Mouse (Mus musculus) bone marrow macrophage, adult 2 months (primary cell): ENCODE measurements around the gene Bbc3.

Source experiments
- CTCF ChIP-seq: IDR thresholded peaks from 2 replicates; pipeline ENCODE4 v1.5.1; 2012; ENCODE audit warnings: low read depth, mild to moderate bottlenecking, low read length, moderate library complexity
- POLR2A ChIP-seq: IDR thresholded peaks from 2 replicates; pipeline ENCODE4 v1.6.1; 2012; ENCODE audit warnings: mild to moderate bottlenecking, low read depth, low read length, borderline replicate concordance

DNA sequence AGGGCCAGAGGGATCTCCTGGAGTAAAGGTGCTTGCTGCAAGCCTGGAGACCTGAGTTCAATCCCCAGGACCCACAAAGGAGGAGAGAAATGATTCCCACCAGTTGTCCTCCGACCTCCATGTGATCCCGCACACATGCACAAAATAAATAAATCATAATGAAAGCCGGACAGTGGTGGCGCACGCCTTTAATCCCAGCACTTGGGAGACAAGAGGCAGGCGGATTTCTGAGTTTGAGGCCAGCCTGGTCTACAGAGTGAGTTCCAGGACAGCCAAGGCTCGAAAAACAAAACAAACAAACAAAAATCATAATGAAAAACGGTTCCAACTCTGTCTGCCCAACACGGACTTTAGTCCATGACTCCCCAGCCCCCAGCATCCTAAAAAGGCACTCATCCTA lies 23.3 kb upstream of the Bbc3 start:
- TF ChIP-seq CTCF, result no peak
- TF ChIP-seq POLR2A, result no peak
